Mouse (Mus musculus) adrenal gland, postnatal 10 days (tissue): ENCODE measurements at regions not wholly inside any gene's neighbourhood (a gene's known extent, or its start where the extent isn't known, plus 50 kb on each side); places are given as distances from the start of the nearest gene placed in this dataset.

Experiments used
- DNase-seq: peaks from one replicate; pipeline ENCODE4 v3.0.0; 2021; ENCODE audit warnings: mixed read lengths

DNA sequence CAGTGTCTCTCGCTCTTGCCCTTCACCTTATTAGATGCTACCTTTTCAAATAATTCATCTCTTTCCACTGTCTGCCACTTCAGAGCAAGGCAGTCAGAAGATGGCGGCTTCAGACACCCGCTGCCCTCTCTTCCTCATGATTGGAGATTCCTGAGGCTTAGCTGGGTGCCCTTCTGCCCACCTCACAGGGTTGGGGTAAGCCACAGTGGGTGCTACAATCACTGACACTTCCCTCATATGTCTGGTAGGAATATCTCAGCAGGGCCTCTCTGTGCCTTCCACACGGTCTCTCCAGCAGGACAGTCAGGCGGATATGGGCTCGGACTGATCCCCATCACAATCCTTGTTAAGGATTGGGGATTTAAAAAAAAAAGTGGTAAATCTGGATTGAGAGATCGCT is 53.2 kb upstream of the Rpl36-ps4 start:
- no peak for DNase-seq

DNA sequence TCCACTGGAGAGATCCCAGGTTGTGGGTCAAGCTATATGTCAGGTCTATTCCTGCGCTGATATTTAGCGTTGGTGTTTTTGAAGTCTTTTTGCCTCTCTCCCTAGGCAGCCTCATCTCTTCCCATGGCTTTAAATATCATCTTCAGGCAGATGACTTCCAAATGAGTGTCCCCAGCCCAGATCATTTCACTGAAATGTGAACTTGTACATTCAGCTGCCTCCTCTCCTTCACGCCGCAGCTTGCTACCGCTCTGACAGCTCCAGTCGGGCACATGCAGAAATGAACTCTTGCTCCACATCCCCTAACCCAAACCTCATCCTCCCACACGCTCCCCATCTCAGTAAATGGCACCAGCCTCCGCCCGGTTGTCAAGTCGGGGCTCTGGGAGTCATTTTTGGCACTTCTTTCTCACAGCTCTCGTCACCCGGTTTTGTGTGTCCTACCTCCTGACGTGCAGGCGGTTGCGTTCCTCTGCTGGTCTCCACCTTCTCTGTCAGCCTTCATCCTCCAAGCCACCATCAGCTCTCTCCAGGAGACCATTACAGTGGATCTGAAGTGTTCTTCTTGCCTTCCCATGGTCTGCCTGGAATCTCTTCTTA is 54.0 kb upstream of the Rpl36-ps4 start:
- DNase-seq, result no peak

DNA sequence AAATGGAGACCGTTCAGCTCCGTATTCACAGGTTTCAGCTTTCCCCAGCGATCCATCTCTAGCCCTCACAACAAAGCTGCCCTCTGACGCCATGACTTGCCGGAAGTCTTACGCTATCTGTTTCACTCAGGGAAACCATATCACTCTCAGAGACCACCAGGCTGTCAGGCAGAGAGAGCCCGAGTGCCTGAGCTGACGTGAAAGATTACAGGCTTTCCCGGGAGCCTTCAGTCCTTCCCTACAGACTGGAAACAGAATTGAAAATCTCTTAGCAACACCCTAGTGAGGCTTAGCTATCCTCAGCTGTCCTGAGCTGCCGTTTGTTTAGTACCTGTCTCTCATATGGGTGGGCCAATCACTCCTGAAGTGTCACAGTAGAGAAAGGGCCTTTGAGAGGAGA is 54.6 kb upstream of the Rpl36-ps4 start:
- DNase-seq, result no peak

DNA sequence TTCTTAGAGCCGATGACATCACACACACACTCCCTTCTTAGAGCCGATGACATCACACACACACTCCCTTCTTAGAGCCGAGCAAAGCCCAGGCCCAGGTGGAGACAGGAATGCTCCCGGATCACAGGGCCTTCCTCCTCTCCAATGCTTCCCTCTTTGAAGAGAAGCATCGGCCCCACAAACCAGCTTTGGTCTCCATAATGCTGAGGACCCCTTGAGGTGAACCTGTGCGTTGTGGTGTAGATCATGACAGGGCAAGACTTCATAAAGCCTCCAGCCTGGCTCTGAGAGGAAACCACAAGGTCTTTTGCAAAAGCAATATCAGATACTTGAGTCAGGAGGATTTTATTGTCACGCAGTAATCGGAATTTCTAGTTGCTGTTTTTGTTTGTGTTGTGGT is 55.3 kb upstream of the Rpl36-ps4 start:
- no peak for DNase-seq

DNA sequence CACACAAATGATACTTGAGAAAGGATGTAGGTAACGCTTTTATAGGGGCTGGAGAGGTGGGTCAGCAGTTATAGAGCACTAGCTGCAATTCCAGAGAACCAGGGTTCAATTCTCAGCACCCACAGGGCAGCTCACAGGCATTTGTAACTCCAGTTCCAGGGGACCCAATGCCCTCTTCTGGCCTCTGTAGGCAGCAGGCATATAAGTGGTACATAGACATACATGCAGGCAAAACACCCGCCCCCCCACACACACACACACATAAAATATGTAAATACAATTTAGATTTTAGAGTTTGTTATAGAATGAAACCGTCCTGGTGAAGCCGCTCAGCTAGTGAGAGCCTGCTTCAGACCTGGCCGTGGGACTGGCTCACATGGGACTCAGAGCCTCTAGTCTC is 55.9 kb upstream of the Rpl36-ps4 start:
- no peak for DNase-seq

DNA sequence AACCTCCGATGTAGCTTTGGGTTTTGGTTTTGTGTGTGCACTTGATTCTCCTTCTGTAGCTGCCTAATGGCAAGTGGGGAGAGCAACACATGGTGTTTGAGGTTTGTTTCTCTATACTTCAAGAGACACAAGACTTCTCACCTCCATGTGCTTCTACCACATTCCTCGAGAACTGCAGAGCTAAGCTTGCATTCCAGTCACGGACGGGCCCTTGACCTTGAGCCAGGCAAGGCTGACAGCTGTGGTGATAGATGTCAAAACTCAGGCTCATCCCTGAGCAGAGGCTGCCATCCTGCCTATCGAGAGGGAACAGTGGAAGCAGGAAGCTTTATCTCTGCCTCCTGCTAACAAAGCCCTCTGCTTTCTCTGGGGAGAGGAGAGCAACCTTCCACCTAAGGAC is 59.2 kb upstream of the Rpl36-ps4 start:
- DNase-seq, result peak; percentile 43

DNA sequence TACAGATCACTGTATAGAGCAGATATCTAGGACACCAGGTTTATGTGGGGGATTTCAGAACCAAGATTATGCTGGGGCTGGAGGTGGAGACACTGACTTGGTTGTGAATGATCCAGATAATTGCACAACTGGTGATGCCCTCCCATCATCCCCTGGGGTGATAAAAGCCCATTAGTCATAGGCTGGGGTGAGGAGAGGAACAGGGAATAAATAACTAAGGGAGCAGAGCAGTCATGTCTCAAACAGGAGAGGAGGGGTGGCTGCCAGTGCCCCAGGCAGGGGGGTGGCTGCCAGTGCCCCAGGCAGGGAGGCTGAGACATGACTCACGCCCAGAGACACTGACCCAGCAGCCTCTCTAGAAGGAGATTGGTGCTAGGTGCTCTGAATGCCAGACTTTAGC is 53.7 kb upstream of the Kcnk12 start:
- peak; percentile 40 for DNase-seq

DNA sequence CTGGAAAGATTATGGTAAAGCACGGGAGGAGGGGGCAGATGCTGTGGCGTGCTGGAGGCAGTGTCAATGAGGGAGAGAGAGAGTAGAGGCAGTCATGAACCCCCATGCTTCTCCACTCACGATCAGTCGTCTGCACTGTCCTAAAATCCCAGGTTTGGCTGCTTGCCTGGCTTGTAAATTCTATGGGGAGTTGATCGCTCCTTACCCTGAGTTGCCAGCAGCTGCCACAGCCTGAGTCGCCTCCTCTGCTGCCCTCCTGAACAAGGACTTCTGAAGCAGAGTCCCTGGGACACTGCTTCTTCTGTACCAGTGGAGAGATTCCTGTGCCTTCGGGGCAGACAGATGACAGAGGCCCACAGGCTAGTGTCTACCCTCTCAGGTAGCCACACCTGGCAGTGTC is 52.1 kb upstream of the Kcnk12 start:
- DNase-seq, result peak; percentile 7

DNA sequence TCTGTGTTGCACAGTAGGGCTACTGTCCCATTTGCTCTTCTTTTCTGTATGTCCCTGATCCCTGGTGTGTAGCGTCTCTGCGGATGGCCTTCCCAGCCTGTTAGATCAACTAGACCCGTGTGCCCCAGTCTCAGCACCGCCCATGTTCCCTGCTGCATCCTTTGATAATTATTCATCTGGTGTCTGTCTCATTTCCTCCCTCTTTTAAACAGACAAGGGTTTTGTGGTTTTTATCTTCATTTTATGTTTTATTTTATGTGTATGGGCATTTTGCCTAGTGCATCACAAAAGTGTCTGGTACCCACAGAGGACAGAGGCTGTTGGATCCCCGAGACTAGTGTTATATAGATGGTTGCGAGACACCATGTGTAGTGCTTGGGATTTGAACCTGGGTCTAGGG is 51.6 kb upstream of the Kcnk12 start:
- DNase-seq, result no peak

DNA sequence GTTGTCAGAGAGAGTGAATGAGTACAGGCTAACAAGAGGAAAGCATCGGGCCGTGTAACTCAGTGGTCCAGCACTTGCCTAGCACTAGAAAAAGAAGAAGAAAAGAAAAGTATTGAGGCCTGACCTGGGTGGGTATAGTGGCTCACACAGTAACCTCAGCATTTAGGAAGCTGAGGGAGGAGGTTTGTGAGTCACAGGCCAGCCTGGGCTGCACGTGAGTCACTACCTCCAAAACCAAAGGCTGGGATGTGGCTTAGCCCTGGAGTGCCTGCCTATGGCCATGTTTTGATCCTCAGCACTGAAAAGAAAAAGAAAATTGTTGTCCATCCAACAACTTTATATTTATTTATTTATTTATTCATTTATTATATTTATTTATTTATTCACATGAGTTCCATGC is 51.2 kb upstream of the Kcnk12 start:
- no peak for DNase-seq
